Mouse (Mus musculus) embryo, embryonic 9.5 days (tissue): Measurements from ENCODE around the gene Ypel4.

Source experiments
- DNase-seq: peaks from one replicate; pipeline ENCODE4 v3.0.0-alpha.2; 2017; ENCODE audit errors: extremely low spot score

The Ypel4 gene

GRCm38 (mm10) chr2:84733579-84734300 is at the start of gene Ypel4:
Gene Ypel4, plus strand, starts transcription at chr2:84734058.
- peak; percentile 52 for DNase-seq

- DNase-seq: no peak
Observed at GRCm38 (mm10) chr2:84688080-84688844, 45.6 kb upstream of the Ypel4 start.

- DNase-seq: no peak
Observed at GRCm38 (mm10) chr2:84690050-84690449, 43.8 kb upstream of the Ypel4 start.

- no peak for DNase-seq
Observed at GRCm38 (mm10) chr2:84695007-84695695, 38.7 kb upstream of the Ypel4 start.

GRCm38 (mm10) chr2:84703497-84703896 is 30.4 kb upstream of the Ypel4 start:
- DNase-seq: no peak

GRCm38 (mm10) chr2:84704329-84704728 is 29.5 kb upstream of the Ypel4 start:
- DNase-seq: no peak

GRCm38 (mm10) chr2:84705295-84705694 is 28.6 kb upstream of the Ypel4 start:
- no peak for DNase-seq

- DNase-seq: no peak
Observed at GRCm38 (mm10) chr2:84707523-84707922, 26.3 kb upstream of the Ypel4 start.

GRCm38 (mm10) chr2:84711898-84712297 is 22.0 kb upstream of the Ypel4 start:
- DNase-seq: no peak

GRCm38 (mm10) chr2:84714422-84714810 is 19.4 kb upstream of the Ypel4 start:
- no peak for DNase-seq

- DNase-seq: peak; percentile 100
Observed at GRCm38 (mm10) chr2:84714811-84715561, 18.9 kb upstream of the Ypel4 start, which contains the start of gene Zdhhc5. Gene Zdhhc5, minus strand, starts transcription at chr2:84715180.

- DNase-seq: no peak
Observed at GRCm38 (mm10) chr2:84715562-84716361, 18.1 kb upstream of the Ypel4 start.

- DNase-seq: no peak
Observed at GRCm38 (mm10) chr2:84716423-84717355, 17.2 kb upstream of the Ypel4 start.

- DNase-seq: no peak
Observed at GRCm38 (mm10) chr2:84717357-84717756, 16.5 kb upstream of the Ypel4 start.

GRCm38 (mm10) chr2:84720718-84721117 is 13.1 kb upstream of the Ypel4 start:
- DNase-seq: no peak

- DNase-seq: no peak
Observed at GRCm38 (mm10) chr2:84721182-84721581, 12.7 kb upstream of the Ypel4 start.

- DNase-seq: no peak
Observed at GRCm38 (mm10) chr2:84723856-84724255, 10.0 kb upstream of the Ypel4 start.

- DNase-seq: no peak
Observed at GRCm38 (mm10) chr2:84725770-84726169, 8.1 kb upstream of the Ypel4 start.

- DNase-seq: no peak
Observed at GRCm38 (mm10) chr2:84726716-84727115, 7.1 kb upstream of the Ypel4 start.
